Mouse (Mus musculus) thymus, adult 18-20 months (tissue): Measurements from ENCODE around the gene Pus7l.

Source experiments
- DNase-seq, 2 experiments: peaks; one replicate each; pipeline ENCODE4 v3.0.0; 2022; ENCODE audit warnings: mixed read lengths in 2 of 2

The Pus7l gene

DNA sequence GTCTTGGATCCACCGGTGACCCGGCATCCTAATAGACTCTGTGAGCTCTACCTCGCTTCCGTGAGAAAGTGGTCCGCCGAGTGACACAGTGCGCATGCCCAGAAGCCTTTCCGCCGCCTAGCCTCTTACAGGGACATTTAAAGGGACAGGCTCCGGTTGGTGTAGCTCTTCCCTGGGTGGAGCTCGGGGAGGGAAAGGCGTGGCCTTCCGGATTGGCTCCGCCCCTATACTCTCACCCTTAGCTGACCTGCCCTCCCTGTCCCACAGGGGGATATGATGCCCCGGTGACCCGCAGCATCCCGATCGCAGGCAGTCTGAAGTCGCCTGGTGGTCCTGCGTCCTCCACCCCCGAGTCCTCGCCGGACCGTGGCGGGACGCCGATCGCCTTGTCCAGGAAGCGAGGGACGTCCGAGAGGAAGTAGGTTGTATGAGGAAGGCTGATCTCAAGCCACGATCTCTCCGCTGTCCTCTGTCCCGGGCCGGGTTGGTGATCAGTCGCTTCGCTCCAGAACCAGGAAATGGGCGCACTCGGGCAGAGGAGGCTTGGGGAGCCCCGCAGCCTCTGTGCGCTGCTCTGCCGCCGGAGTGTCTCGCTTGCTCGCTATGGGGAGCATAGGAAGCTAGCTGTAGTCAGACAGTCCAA is at the start of gene Pus7l, which contains the start of gene Irak4:
TSS of gene Pus7l (minus strand) at position 139 of the 643 bp plus-strand sequence.
TSS of gene Irak4 (plus strand) at position 235 of the 643 bp plus-strand sequence.
- peak; percentile 90 to 95 for DNase-seq

DNA sequence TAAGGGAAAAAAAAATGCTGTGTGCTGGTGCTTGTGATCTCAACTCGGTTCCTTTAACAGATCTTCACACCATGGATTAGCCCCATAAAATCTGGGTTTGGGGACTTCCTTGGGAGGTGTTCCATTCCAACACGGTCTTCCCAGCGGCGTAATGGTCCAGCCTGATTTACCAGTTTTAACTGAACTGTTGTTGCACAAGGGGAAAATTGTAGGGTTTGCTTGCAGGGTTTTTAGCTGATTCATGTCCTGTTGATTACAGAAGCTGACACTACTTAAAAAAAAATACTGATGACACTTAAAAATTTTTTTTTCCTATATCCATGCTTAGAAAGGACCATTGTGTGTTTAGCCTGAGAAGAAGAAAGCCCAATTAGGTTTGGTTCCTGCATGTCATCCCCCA is 48.0 kb upstream of the Pus7l start:
- no peak for DNase-seq

DNA sequence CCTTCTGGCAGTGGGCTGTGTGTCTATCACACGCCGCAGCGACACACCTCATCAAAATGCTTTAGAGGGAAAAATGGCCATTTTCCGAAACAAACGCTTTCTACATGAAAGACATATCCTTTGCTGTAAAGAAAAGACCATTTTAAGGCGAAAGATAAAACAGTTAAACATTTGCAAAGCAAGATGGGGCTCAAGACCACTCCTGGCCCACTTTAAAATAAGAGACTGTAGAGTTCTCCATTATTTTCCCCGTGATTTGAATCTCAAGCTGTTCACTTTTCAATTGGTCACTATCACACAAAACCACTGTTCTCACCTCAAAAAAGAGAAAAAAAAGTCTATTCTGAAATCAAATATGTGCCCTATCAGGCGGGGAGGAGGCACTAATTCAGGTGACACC is 46.7 kb upstream of the Pus7l start:
- no peak for DNase-seq

DNA sequence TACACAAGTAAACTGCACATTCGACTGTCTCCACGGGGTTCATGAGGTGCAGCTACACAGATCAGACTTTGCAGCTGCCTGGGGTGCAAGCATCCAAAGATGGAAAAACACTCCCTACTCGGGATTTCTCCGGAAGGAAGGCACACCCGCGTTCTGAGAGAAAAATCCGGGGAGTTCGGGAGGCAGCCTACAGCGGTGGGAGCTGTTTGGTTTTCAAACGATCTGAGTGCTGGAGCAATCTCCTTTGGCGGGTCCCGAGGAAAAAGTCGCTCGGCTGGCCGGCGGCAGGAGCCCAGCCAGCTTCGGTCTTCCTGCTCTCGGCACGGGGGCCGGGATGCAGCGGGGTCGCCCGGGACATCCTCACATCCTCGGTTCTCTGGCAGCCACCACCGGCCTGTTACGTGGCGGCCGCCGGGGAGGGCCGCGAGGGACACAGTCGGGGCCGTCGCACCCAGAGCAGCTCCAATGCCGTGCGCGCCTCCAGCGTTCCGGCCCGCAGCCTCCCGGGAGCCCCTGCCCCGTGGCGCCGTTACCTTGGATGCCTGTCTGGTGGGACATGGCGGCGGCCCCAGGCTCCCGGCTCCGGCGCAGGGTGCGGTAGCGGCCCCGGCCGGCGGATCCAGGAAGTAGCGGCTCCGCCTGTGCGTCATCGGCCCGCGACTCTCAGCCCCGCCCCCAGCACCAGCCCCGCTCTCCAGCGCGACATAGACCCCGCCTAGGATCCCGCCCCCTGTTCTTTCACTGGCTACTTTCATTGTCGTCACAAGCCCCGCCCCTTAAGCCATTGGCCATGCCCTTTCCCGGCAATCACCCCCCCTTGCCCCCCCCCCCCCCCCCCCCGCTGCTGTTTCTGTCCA is 46.1 kb upstream of the Pus7l start, which contains the start of gene Twf1:
TSS of gene Twf1 (minus strand) at position 671 of the 857 bp plus-strand sequence.
- peak; percentile 94 to 95 for DNase-seq

DNA sequence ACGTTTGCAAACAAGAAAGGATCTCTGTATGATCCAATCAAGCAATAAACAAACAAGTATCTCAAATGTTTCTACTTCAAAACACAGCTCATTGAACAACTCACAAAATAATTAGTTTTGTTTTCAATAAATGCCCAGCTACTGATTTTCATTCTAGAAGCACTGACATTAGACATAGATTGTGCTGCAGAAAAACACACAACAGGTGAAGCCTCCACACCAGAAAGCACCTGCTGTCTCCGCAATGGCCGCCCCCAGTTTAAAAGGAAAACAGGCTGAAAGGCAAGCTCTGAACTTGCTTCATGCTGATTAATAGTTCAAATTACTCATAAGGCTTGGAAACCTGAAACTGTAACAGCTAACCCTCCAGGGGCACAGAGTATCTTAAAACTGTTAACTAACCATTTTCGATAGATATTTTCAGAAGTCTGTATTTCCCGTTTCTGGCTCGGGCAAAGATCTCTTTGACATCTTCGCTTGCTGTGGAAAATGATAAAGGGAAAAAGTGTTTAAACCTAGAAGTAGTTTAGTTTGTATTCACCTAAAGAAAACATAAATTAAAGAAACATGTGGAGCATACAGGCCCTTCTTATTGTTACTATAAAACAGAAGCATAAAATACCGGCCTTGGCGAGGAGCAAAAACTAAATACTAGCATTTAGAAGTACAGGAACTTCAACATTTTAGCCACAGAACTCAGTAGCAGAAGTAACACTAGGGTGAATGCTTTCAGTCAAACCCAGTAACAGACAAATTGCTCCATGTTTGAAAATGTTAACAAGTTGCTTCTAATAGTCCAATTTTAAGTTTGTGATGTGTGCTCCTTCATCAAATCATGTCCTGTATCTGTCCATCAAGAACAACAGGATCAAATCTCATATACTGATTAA is 44.7 kb upstream of the Pus7l start:
- DNase-seq, result no peak

DNA sequence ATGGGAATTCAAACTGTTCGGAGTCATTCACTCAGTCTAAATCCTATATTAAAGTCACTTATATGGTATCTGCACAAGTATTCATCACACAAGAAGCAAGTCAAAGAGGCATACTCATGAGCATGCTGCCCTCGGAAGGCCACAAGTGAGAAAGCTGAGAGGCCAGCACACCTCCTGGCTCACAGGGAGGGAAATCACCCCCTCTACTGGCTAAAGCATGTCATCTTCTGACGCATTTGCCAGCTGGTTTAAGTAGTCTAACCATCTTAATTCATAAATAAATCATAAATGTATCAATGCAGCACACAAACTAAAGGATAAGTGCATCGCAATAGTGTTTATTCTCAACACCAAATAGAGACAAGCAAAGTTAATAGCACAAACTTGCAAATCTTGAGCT is 41.4 kb upstream of the Pus7l start:
- no peak for DNase-seq

DNA sequence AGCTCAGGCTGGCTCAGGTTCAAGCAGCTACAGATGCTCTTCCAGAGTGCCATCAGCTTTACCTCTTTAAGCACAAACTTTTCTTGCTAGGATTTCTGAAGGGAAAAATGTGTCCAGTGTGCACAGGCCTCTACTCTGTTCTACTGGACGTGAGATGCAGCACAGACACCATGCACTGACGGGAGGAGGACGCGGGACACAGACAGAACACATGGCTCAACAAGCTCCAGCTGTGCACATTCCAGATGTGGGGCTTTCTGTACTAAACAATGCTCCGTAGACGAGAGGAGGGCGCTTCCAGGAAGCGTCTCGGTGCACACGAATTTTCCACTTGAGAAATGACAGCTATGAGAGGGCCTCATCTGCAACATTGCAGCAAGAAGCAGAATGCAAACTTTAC is 39.8 kb upstream of the Pus7l start:
- no peak for DNase-seq

DNA sequence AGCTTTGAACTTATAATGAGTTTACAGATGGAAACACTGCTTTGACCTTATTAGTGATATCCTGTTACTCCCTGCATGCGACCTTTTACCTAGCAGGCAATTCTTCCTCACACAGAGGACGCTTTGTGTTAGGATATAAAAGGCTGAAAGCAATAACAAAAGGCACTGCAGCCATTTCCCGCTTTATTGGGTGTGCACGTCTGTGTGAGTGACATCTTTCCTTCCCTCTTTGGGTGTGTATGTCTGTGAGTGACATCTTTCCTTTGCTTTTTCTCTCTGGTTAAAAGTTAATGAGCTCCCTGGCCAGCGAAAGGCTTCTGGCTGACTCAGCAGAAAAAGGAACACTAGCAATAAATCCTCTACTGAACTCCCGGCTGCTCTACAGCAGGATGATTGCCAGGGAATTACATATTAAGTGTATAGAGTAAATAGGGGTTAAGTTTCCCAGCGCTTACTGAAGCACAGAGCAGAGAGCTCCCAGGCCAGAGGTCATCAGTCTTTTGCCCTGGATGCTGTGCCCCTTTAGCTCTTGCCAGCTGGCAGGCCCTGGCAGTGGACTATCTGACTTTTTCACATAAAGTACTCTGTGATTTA is 38.8 kb upstream of the Pus7l start:
- DNase-seq, result no peak

DNA sequence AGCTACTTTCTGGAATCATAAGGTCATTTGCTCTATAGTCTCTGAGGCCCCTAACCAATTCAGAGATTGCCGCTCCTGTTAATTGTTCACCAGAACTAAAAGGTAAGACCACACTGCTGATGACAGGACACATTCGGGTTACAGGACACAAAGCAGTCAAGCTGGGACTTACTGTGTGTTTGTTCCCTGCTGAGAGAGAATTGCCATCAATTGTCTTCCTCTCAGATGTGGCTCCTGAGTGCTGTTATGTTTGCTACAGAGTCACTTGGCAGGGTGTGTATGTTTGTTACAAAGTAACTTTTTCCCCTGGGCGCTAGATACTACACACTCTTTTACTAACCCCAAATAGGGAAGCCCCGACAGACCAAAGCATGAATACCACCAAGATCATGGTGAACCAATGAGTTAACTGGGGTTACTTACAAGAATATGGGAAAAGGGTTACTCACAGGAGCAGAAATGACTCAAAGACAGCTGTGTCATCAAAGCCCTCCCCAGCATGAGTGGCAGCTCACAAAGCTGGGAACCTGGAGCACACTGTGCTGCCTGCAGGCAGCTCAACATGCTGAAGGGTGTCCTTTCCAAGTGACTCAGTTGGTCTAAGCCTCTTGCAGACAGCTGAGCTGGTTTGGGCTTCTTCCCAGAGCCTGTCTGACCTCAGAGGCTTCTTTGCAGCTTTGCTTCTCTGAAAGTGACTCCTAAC is 31.4 kb upstream of the Pus7l start:
- DNase-seq, result no peak

DNA sequence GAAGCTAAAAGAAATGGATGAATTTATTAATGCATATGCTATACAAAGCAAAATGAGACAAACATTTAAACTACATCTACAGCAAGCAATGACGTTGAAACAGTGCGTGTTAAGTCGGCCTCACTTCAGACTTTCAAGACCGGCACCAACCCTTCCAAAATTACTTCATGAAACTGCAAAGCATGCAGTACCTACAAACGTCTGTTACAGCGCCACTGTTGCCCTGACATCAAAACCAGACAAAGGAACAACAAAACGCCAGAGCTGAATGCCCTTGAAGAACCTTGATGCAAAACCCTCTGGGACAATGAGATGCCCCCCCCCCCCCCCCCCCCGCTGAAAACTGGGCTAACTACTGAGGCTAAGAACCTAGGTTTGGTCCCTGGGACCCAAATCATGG is 29.4 kb upstream of the Pus7l start:
- no peak for DNase-seq

DNA sequence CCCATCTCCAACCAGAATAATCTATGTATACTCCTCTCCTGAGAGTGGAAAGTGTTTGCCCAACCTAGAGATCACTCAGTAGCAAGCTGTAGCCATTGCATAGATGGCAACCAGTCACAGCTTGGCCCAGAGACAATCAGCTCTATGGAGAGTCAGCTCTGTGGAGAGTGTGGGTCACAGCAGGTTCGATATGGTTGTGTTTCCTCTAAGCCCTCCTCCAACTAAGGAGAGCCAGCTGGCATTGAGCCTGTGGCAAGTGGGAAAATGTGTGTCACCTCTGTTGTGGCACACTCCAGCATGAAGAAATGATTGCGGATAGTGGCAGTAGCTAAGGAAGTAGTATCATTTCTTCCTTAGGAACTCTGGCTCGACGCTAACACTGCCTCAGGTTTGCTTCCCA is 28.2 kb upstream of the Pus7l start:
- DNase-seq, result no peak

DNA sequence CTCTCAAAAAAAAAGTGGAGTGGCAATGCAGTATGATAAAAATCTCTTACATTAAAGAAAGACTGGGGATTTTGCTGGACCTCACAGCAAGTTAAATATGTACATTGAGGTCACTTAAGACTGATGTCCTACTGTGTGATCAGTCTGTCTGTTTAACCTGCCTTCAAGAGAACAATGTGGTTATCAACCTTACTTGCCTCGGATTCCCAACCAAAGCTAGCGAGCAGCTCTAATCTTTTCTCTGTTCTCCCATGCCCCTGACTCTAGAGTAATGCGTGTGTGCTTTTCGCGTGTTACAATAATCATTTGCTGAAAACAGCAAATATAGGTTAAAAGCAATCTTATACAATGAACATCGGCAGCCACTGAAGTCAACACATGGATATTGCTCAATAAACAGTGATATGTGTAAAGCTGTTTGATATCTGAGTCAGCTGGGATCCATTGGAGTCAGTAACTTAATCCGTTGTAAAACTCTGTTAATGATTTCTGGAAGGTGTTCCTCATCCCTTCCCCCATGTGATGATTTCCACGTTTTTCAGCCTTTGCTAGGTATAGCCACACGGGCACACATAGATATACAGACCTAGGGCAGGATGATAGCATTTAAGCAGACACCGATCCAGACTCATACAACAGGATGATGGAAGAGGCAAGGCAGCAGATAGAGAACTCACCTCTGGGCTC is 25.3 kb upstream of the Pus7l start:
- no peak for DNase-seq

DNA sequence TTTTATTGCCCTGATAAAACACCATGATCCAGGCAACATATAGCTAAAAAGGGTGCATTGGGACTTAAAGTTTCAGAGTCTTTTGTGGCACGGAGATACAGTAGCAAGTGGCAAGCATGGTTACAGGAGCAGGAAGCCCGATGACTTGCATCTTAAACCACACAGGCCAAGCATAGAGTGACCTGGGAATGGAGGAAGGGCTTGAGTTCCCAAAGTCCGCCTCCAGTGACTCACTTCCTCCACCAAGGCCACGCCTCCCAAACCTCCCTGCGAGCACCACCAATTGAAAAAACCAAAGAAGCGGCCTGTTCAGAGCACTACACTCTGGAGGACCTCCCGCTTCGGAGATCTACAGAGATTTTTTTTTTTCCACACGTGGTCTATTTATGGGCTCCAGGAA is 22.5 kb upstream of the Pus7l start:
- DNase-seq, result no peak

DNA sequence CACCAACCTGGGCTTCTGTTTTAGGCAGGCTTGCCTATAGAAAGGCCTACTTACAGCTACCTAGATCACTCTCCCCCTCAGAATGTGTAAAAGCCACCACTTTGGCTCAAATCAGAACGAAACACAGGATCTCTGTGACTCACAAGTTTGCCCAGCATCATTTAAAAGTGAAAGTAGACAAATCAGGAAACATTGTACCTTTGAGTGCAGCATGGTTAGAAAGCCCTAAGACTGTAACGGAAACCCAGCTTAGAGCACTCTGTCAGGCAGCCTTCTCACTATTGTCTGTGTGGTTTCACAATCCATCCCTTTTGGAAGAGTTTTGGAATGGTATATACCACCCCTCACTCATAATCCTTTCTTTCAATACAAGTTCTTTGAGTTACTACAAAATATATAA is 21.6 kb upstream of the Pus7l start:
- DNase-seq, result no peak

DNA sequence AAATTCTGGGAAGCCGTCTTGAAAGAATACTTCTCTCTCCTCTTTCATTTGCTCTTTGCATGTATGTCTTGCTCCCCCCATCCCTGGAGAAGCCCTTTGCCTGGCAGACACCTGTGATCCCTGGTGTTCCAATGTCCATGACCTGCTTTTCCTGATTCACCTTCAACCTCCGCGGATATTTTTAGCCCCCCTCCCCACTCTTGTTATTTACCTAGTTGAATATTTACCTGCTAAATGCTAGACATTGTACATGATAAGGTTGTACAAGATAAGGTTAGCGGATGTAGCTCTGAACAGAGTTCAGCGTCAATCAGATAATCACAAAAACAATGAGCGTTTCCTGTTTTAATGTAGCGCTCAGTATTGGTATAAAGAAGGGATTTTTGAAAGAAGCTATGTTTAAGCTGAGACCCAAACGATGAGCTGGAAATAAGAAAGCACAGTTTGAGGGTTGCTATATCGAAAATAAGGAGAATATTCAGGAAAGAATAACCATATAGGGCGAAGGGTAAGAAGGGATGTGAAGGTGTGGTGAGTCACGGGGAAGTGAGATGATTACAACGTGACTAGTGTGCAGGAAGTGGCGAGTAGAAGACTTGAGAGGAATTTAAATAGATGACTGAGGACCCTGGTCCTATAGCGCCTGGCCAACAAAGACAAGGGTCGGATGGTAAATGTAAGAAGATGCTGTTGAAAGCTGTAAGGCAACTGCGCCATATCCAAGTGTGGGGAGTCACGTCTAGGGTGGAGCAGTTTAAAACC is 15.7 kb upstream of the Pus7l start:
- no peak for DNase-seq

DNA sequence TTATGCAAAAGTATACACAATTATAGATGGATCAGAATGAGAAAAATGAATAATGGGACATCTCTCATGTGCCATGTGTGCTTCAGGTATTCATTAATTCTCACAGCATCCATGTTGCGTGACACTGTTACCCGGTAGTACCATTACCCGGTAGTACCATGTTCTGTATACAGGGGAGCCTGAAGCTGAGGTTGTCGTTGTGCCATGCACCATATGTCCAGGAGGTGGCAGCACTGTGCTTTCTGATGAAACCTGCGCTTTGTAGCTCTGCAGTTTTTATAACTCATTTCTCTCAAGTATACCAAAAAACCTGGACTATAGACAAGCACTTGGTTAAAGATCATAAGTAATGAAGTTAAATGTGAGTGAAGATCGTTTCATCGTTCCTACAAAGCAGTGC is 14.1 kb upstream of the Pus7l start:
- peak; percentile 44 to 47 for DNase-seq

DNA sequence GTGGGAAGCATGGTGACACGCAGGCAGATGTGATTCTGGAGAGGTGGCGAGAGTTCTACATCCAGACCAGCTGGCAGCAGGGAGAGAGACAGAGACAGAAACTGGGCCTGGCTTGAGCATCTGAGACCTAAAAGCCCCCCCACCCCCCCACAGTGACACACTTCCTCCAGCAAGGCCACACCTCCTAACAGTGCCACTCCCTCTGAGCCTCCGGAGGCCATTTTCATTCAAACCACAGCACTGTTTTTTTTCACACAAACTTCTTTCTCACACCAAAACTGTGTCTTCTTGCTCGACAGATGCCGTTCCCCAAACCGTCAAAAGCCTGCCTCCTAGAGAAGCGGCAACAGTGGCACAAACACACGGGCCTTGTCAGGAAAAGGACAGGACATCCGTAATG is 10.2 kb upstream of the Pus7l start:
- DNase-seq, result no peak

DNA sequence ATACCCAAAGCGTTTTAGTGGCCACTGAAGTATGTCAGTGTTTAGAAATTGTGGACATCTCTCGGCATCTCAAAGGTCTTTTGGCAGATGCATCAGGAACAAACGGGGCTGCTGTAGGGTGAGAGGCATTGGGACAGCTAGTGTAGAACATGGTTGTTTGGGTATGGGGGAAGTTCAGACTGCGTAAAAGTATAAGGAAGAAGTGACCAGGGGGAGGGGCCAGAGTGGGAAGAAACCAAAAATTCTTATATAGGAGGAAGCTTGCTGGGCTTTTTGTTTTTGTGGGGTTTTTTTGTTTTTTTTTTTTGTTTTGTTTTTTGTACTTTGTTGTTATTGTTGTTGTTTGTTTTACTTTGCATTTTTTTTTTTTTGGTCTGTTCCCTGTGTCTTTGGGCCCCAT is 1.5 kb upstream of the Pus7l start:
- DNase-seq, result no peak

DNA sequence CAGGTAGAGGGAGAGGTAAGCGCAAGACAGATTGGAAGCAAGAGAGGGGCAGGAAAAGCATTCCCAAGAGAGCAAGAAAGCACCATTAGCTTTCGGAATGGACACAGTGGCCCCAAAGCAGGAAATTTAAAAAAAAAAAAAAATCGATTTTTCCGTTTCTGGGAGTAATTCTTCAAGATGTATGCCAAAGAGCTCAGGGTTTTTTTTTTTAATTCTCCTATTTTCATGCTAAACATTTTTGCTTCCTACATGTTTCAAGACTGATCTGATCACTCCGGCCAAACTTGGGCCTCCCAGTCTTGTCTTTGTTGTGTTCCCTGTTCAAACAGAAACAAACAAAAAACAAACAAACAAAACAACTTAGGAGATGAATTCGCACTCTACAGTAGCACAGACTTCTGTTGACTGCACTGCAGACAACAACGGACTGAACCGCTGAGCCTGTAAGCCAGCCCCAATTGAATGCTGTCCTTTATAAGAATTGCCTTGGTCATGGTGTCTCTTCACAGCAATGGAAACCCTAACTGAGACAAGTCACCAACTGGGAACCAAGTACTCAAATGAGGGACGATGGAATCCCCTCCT is 797 bp upstream of the Pus7l start:
- DNase-seq, result no peak
